Mouse (Mus musculus) urinary bladder, postnatal 14 days (tissue): ENCODE measurements around the gene Ccdc58.
"Not testable (repeated sequence)": the region's sequence is repeated elsewhere in the genome, so short reads cannot be mapped to it uniquely, and the experiment has no call there.

ENCODE experiments used
- DNase-seq: peaks from one replicate; pipeline ENCODE4 v3.0.0; 2021; ENCODE audit warnings: low spot score

Gene Ccdc58

GRCm38 (mm10) chr16:36074772-36075171 lies 3.3 kb downstream of the Ccdc58 start:
- DNase-seq = no peak

- no peak for DNase-seq
These were observed 8.4 kb downstream of the Ccdc58 start for GRCm38 (mm10) chr16:36079916-36080315.

- no peak for DNase-seq
These were observed 16.4 kb downstream of the Ccdc58 start for GRCm38 (mm10) chr16:36087846-36088245.

- DNase-seq = no peak
These were observed 17.6 kb downstream of the Ccdc58 start for GRCm38 (mm10) chr16:36089065-36089464.

GRCm38 (mm10) chr16:36089850-36090616 lies 18.5 kb downstream of the Ccdc58 start:
- DNase-seq = no peak

GRCm38 (mm10) chr16:36090785-36091509 lies 19.5 kb downstream of the Ccdc58 start:
- DNase-seq = no peak

GRCm38 (mm10) chr16:36094079-36094478 lies 22.6 kb downstream of the Ccdc58 start:
- DNase-seq = no peak

GRCm38 (mm10) chr16:36097813-36098499 lies 26.5 kb downstream of the Ccdc58 start:
- DNase-seq = not testable (repeated sequence)

- no peak for DNase-seq
These were observed 30.0 kb downstream of the Ccdc58 start for GRCm38 (mm10) chr16:36101526-36101925.

- no peak for DNase-seq
These were observed 30.7 kb downstream of the Ccdc58 start for GRCm38 (mm10) chr16:36102211-36102610.

- DNase-seq = not testable (repeated sequence)
These were observed 40.0 kb downstream of the Ccdc58 start for GRCm38 (mm10) chr16:36111486-36111885.

GRCm38 (mm10) chr16:36115751-36116150 lies 44.3 kb downstream of the Ccdc58 start:
- not testable (repeated sequence) for DNase-seq

- DNase-seq = no peak
These were observed 56.6 kb downstream of the Ccdc58 start for GRCm38 (mm10) chr16:36128092-36128491.

- no peak for DNase-seq
These were observed 59.7 kb downstream of the Ccdc58 start, which contains the start of gene Csta1 for GRCm38 (mm10) chr16:36131141-36131540. Gene Csta1, minus strand, starts transcription at chr16:36131241.

- no peak for DNase-seq
These were observed 66.7 kb downstream of the Ccdc58 start for GRCm38 (mm10) chr16:36138201-36138600.
